Mouse (Mus musculus) kidney, adult 2 months (tissue): ENCODE data around the gene Dvl2.

Experiments
- CTCF ChIP-seq: fragments of 200-500 bp; conservative IDR thresholded peaks from 2 replicates; pipeline ENCODE4 v1.5.1; 2011; ENCODE audit warnings: low read depth, mild to moderate bottlenecking, control low read depth, low read length, moderate library complexity, mixed read lengths; ENCODE audit not compliant: insufficient read depth, insufficient read length
- POLR2A ChIP-seq: fragments of 200-500 bp; IDR thresholded peaks from one replicate; pipeline ENCODE4 v1.6.1; 2011; ENCODE audit warnings: low read depth, low read length, control low read depth

GRCm38 (mm10) chr11:69950807-69951459, 49.5 kb upstream of the Dvl2 start:
- TF ChIP-seq POLR2A (no peak), CTCF (peak; percentile 37; the same call in 1 of the 2 replicates)
